Mouse (Mus musculus): ENCODE results near the gene Gm7544.

- TF ChIP-seq POLR2A (IDR thresholded peaks at IDR 0.05; ENCODE audit: low read depth, low read length) = no peak
- no peak for TF ChIP-seq CTCF (IDR thresholded peaks at IDR 0.05; ENCODE audit: extremely low read depth, insufficient read depth, insufficient read length, insufficient replicate concordance)
These were observed 17.1 kb downstream of the Gm7544 start for GRCm38 (mm10) chr1:82938666-82939065.
